Comparison of ENCODE assay signal across 9 mouse cellular contexts in genomic region chr16:62758340-62758739, GRCm38 (mm10). TPM values are rescaled to one million over a fixed set of nuclear protein-coding genes. Genes with fewer than 3 reads are reported as not detected.
DNase-seq lines count a peak whose midpoint lies in the region; ATAC-seq lines count a peak whose summit lies in the region.
"Had no signal": no experiment of that assay in that cellular context is flagged by ENCODE, and none has a peak within 500 bp of the region (broad histone marks: within the 10 kb centered on the region; RNA-seq: fewer than 3 reads in every experiment).

No protein-coding gene starts in this region.

- peak; percentile 13; the same call in 1 of the 2 replicates for ATAC-seq in hindbrain, embryonic 11.5 days (ENCODE audit: low FRiP score)
- ATAC-seq in limb, embryonic 11.5 days (ENCODE audit: insufficient number of reproducible peaks, low FRiP score, low TSS enrichment, low read depth): no peak
- ATAC-seq in forebrain, embryonic 14.5 days: no peak; the same call in 1 of the 2 replicates

- 89% methylated on average over 2 of the region's 2 CpGs for WGBS in hindbrain, embryonic 11.5 days
- 95% methylated on average over 2 of the region's 2 CpGs for WGBS in hindbrain, embryonic 10.5 days
- 96% methylated on average over 2 of the region's 2 CpGs for WGBS in limb, embryonic 11.5 days
- 94% methylated on average over 2 of the region's 2 CpGs for WGBS in forebrain, embryonic 14.5 days

- H3K4me3 ChIP-seq in hindbrain, embryonic 11.5 days (ENCODE audit: low read depth, low read length): no peak overlapping the region
- no peak overlapping the region for H3K4me3 ChIP-seq in hindbrain, embryonic 10.5 days
- H3K4me3 ChIP-seq in limb, embryonic 11.5 days (ENCODE audit: low read depth, low read length): no peak overlapping the region
- no peak overlapping the region for H3K4me3 ChIP-seq in forebrain, embryonic 14.5 days (ENCODE audit: low read depth, low read length)

- no peak overlapping the region for H3K27ac ChIP-seq in hindbrain, embryonic 11.5 days (ENCODE audit: low read depth, low read length)
- H3K27ac ChIP-seq in hindbrain, embryonic 10.5 days: no peak overlapping the region
- H3K27ac ChIP-seq in limb, embryonic 11.5 days (replicated peaks; ENCODE audit: low read depth, low read length): no peak overlapping the region
- H3K27ac ChIP-seq in forebrain, embryonic 14.5 days (ENCODE audit: low read depth, low read length): no peak overlapping the region

- no peak overlapping the region for H3K9ac ChIP-seq in hindbrain, embryonic 11.5 days (ENCODE audit: low read depth, low read length)
- H3K9ac ChIP-seq in limb, embryonic 11.5 days (ENCODE audit: low read length): no peak overlapping the region
- no peak overlapping the region for H3K9ac ChIP-seq in forebrain, embryonic 14.5 days (ENCODE audit: low read length)

- no peaks in the 10 kb centered on the region for H3K27me3 ChIP-seq in hindbrain, embryonic 11.5 days (ENCODE audit: control insufficient read depth, insufficient read depth, low read length)
- H3K27me3 ChIP-seq in hindbrain, embryonic 10.5 days (ENCODE audit: insufficient read depth, poor library complexity, severe bottlenecking): no peaks in the 10 kb centered on the region
- no peaks in the 10 kb centered on the region for H3K27me3 ChIP-seq in limb, embryonic 11.5 days (ENCODE audit: control insufficient read depth, insufficient read depth, low read length)
- H3K27me3 ChIP-seq in forebrain, embryonic 14.5 days (replicated peaks; ENCODE audit: control insufficient read depth, insufficient read depth, low read length): no peaks in the 10 kb centered on the region

- peak; percentile 23 for DNase-seq in hindbrain, embryonic 11.5 days (ENCODE audit: low spot score)
- DNase-seq in hindbrain, embryonic 10.5 days (ENCODE audit: low spot score): no peak
- DNase-seq in c-Kit-positive CD71-positive TER-119-positive erythroid progenitor cells, embryonic 14.5 days (ENCODE audit: low spot score): peak; percentile 69
- DNase-seq in limb, embryonic 11.5 days (ENCODE audit: low spot score): peak; percentile 41
- peak; percentile 2 for DNase-seq in spleen, adult 12 weeks (ENCODE audit: low spot score)
- no peak for DNase-seq in forebrain, embryonic 14.5 days (ENCODE audit: low spot score)
- no peak for DNase-seq in gastrocnemius, adult 18-20 months (ENCODE audit: low spot score)
- DNase-seq in layer of hippocampus, postnatal 10 days (ENCODE audit: low spot score in 2 of 2): no peak

- H3K4me1 ChIP-seq in hindbrain, embryonic 11.5 days (replicated peaks; ENCODE audit: control insufficient read depth, insufficient read depth, low read length): no peaks in the 10 kb centered on the region
- H3K4me1 ChIP-seq in hindbrain, embryonic 10.5 days (replicated peaks): peaks cover 4% of the 10 kb centered on the region; the same call in 1 of the 2 replicates
- no peaks in the 10 kb centered on the region for H3K4me1 ChIP-seq in limb, embryonic 11.5 days (ENCODE audit: control insufficient read depth, insufficient read depth, low read length)
- H3K4me1 ChIP-seq in forebrain, embryonic 14.5 days (ENCODE audit: control insufficient read depth, insufficient read depth, low read length): no peaks in the 10 kb centered on the region

- H3K36me3 ChIP-seq in hindbrain, embryonic 11.5 days (ENCODE audit: control insufficient read depth, insufficient read depth, low read length): no peaks in the 10 kb centered on the region
- H3K36me3 ChIP-seq in hindbrain, embryonic 10.5 days: peaks cover 13% of the 10 kb centered on the region; the same call in 1 of the 2 replicates
- H3K36me3 ChIP-seq in limb, embryonic 11.5 days (ENCODE audit: control insufficient read depth, insufficient read depth, low read length): no peaks in the 10 kb centered on the region
- H3K36me3 ChIP-seq in forebrain, embryonic 14.5 days (ENCODE audit: control insufficient read depth, insufficient read depth, low read length): no peaks in the 10 kb centered on the region

- no peak overlapping the region for H3K4me2 ChIP-seq in hindbrain, embryonic 11.5 days (replicated peaks; ENCODE audit: low read depth, low read length)
- H3K4me2 ChIP-seq in limb, embryonic 11.5 days (ENCODE audit: low read depth, severe bottlenecking): no peak overlapping the region
- no peak overlapping the region for H3K4me2 ChIP-seq in forebrain, embryonic 14.5 days (ENCODE audit: low read length)

- no peaks in the 10 kb centered on the region for H3K9me3 ChIP-seq in hindbrain, embryonic 11.5 days (ENCODE audit: control insufficient read depth, low read length)
- no peaks in the 10 kb centered on the region for H3K9me3 ChIP-seq in hindbrain, embryonic 10.5 days
- no peaks in the 10 kb centered on the region; the same call in 1 of the 2 replicates for H3K9me3 ChIP-seq in limb, embryonic 11.5 days (ENCODE audit: control insufficient read depth, low read length)
- H3K9me3 ChIP-seq in forebrain, embryonic 14.5 days (replicated peaks; ENCODE audit: control insufficient read depth, low read length): no peaks in the 10 kb centered on the region

RNA-seq across cellular contexts. Expression of gene Nsun3, which starts 28.3 kb away (rescaled TPM):
- 10.0 and 10.4 TPM in 2 replicates for polyA plus RNA-seq in hindbrain, embryonic 11.5 days (2014; fragmentation: Nextera tagmentation; extraction: Ambion mirVana)
- 7.8 and 8.0 TPM in 2 replicates for polyA plus RNA-seq in hindbrain, embryonic 10.5 days (2016; fragmentation: Nextera tagmentation; extraction: Ambion mirVana)
- polyA plus RNA-seq in limb, embryonic 11.5 days (2014; fragmentation: Nextera tagmentation; extraction: Ambion mirVana): 8.3 and 10.1 TPM in 2 replicates
- polyA plus RNA-seq in forebrain, embryonic 14.5 days (2014; fragmentation: Nextera tagmentation; extraction: Ambion mirVana): 10.4 and 10.8 TPM in 2 replicates
- total RNA-seq in gastrocnemius, adult 18-20 months (2021): 1 to 10 TPM; 4.5 to 5.6 TPM
- 10 to 100 TPM; 10.4 to 13.2 TPM for total RNA-seq in layer of hippocampus, postnatal 10 days (2021)

RNA-seq across cellular contexts. Expression of gene Stx19, which starts 56.1 kb away (rescaled TPM):
- polyA plus RNA-seq in hindbrain, embryonic 11.5 days (2014; fragmentation: Nextera tagmentation; extraction: Ambion mirVana): 0.17 and 0.56 TPM in 2 replicates
- polyA plus RNA-seq in hindbrain, embryonic 10.5 days (2016; fragmentation: Nextera tagmentation; extraction: Ambion mirVana): 0.31 and 0.48 TPM in 2 replicates
- polyA plus RNA-seq in limb, embryonic 11.5 days (2014; fragmentation: Nextera tagmentation; extraction: Ambion mirVana): 0.21 and 0.34 TPM in 2 replicates
- polyA plus RNA-seq in forebrain, embryonic 14.5 days (2014; fragmentation: Nextera tagmentation; extraction: Ambion mirVana): 0.10 TPM in 2 replicates
- not detected for total RNA-seq in gastrocnemius, adult 18-20 months (2021)
- not detected for total RNA-seq in layer of hippocampus, postnatal 10 days (2021)
- polyA plus RNA-seq: small intestine, adult 2 months had no signal

Comparison
In these comparisons a context has a peak if more than half of its experiments do, and no peak if none do; other contexts are left out.
1. DNase-seq: peak in hindbrain, embryonic 11.5 days (single experiment), c-Kit-positive CD71-positive TER-119-positive erythroid progenitor cells, embryonic 14.5 days (single experiment), limb, embryonic 11.5 days (single experiment) and spleen, adult 12 weeks (single experiment); none in hindbrain, embryonic 10.5 days (single experiment), forebrain, embryonic 14.5 days (single experiment), gastrocnemius, adult 18-20 months (single experiment) and layer of hippocampus, postnatal 10 days (0 of 2).